Mouse (Mus musculus) embryo, embryonic 9.5 days (tissue): ENCODE measurements at regions not wholly inside any gene's neighbourhood (a gene's known extent, or its start where the extent isn't known, plus 50 kb on each side); places are given as distances from the start of the nearest gene placed in this dataset.
"Not testable (repeated sequence)": the region's sequence is repeated elsewhere in the genome, so short reads cannot be mapped to it uniquely, and the experiment has no call there.

Experiments used
- DNase-seq: peaks from one replicate; pipeline ENCODE4 v3.0.0-alpha.2; 2017; ENCODE audit errors: extremely low spot score

- DNase-seq = no peak
These were observed 263.0 kb upstream of the Nfia start for GRCm38 (mm10) chr4:97509576-97509975.

DNA sequence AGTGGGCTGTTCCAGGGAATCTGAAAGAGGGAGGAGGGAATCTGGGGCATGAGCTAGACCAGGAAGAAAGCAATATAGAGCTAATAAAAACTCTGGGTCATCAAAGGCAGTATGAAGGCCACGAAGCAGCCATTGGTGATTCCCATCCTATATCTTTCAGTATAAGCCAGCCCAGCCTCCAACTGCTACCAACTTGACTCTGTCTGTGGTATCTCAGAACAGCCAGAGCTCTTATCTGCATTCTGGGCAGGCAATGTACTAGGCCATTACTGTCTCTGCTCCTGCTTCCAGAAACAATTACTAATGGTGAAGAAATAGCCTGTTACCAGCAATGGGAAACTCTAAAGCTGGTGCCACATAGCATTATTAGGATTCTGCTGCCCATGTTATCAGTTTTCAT, 266.8 kb upstream of the Nfia start:
- no peak for DNase-seq

DNA sequence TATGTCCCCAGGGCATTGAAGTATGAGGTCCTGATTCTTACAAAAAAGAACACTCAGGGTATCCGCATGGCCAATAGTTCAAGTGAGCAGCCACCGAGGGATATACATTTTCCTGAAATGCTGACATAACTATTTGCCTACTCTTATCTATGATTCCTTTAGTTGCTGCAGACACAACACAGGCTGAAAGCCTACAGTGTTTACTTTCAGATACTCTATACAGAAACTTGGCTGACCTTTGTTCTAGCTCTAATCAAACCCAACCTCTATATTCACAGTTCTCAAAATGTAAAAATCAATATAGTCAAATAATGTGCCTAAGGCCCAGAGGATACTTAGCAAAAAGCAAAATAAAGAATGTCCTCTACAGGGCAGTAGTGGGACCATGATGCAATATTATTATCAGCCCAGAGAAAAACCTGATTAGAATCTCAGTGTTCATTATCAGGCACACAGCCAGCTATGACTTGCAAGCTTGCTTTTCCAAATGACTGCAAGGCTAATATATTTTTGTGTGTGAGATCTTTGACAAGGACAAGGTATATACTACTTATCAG, 281.2 kb upstream of the Nfia start:
- DNase-seq = no peak

- no peak for DNase-seq
These were observed 286.2 kb upstream of the Nfia start for GRCm38 (mm10) chr4:97486354-97486753.

GRCm38 (mm10) chr4:97485225-97485624, 287.3 kb upstream of the Nfia start:
- DNase-seq = no peak

DNA sequence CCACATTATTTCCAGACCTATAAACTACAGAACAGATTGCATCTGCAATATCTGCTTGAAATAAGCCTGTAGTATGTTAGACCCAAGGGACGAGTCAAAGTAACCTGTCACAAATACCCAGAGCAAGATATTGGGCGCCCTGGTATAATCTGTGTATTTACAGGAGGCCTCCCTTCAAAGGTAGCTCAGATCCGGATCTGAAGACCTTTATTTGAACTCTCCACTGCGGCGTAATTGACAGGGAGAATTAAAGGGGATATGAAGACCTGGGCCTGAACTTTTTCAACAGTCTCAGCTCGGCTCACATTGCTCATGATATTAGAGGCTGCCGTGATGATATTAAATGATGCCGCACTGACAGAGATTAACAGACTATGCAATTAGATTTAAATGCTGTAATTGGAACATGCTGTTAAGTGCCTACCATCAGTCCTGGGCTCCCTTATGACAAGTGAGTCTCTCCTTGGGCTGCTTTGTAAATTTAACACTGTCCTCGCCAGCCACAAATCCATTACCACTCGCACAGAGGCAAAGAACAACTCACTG, 289.8 kb upstream of the Nfia start:
- peak; percentile 14 for DNase-seq

GRCm38 (mm10) chr4:97481836-97482235, 290.7 kb upstream of the Nfia start:
- no peak for DNase-seq

DNA sequence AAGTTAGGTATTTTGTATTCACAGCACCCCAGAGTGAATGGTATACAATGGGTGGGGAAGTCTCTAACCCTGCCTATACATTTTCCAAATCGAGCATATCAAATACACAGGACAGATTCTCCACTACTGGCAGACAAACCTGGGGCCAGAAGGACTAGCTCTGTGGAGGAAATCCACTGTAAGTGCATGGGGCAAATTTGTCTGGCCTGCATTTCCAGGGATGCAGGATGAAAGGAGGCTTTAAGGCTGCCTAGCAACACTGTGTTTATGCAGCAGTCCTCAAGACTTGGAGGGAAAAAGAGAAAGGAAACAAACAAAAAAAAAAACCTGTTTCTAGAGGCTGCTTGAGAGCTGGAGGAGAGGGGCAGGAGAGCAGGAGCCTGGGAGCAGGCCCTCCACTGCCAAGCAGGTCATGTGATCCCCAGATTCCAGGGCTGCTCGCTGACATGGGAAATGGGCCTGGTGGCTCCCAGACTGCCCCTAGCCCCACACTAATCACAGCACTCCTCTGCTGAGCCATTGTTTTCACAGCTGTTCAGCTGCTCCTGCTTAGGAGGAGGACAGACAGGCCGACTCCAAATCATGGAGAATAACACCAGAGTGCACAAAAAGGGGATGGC, 293.7 kb upstream of the Gm10192 start:
- DNase-seq = peak; percentile 64

GRCm38 (mm10) chr4:97473492-97473891, 290.5 kb upstream of the Gm10192 start:
- not testable (repeated sequence) for DNase-seq

- DNase-seq = peak; percentile 32
These were observed 283.1 kb upstream of the Gm10192 start for GRCm38 (mm10) chr4:97465932-97466666.

DNA sequence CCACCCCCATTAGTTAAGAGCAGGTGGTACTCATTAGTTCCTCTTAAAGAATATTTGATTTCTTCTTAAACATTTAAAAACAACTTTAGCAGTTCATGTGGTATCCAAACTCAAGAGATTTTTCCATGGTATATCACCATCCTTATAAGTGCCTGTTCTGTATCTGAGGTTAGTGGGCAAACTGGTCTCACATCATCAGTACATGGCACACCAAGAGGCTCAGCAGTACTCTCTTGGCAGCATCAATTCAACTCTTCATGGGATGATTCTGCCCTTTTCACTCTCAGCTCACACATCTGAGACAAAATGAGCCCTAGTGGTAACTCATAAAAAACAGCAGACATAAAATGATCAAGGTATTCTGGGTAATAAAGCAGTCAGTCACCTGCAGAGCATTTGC, 282.6 kb upstream of the Gm10192 start:
- DNase-seq = no peak

- no peak for DNase-seq
These were observed 278.2 kb upstream of the Gm10192 start for GRCm38 (mm10) chr4:97461177-97461576.

- DNase-seq = no peak
These were observed 256.5 kb upstream of the Gm10192 start for GRCm38 (mm10) chr4:97439288-97440029.

GRCm38 (mm10) chr4:97432681-97433080, 249.7 kb upstream of the Gm10192 start:
- no peak for DNase-seq

- DNase-seq = no peak
These were observed 249.1 kb upstream of the Gm10192 start for GRCm38 (mm10) chr4:97432094-97432493.

GRCm38 (mm10) chr4:97431239-97431638, 248.3 kb upstream of the Gm10192 start:
- no peak for DNase-seq

GRCm38 (mm10) chr4:97419845-97420244, 236.9 kb upstream of the Gm10192 start:
- no peak for DNase-seq

- peak; percentile 13 for DNase-seq
These were observed 235.7 kb upstream of the Gm10192 start for GRCm38 (mm10) chr4:97418616-97419015.

- no peak for DNase-seq
These were observed 235.0 kb upstream of the Gm10192 start for GRCm38 (mm10) chr4:97417943-97418342.

- peak; percentile 4 for DNase-seq
These were observed 225.8 kb upstream of the Gm10192 start for GRCm38 (mm10) chr4:97408633-97409296.

DNA sequence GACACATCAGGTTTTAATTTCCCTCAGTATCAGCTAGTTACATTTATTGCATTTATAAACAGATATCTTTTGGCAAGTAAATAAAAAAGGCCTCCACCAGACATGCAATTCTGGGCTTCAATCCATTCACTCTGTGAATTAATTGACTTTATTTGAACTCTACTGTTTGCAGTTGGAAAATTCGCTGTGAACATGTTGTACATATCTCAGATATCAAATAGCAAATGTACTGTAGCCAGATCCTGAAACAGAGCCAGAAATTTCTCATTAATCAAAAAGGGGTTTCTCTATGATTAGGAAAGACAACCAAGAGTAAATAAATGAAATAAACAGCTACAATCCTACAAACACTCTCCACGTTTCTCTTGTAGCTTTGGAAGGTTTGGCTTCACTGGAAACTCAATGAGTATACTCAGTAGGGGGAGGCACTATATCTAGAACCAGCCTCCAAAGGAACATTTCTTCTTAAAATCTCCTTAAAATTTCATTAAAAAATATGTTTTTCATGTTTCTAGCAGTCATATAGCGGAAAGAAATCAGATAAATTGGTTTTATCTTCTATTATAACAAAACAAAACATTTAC, 211.8 kb upstream of the Gm10192 start:
- no peak for DNase-seq
